Mouse (Mus musculus): Measurements from ENCODE around the gene Tpcn2.

- TF ChIP-seq CTCF (IDR thresholded peaks at IDR 0.05; ENCODE audit: low read depth) (no peak), EP300 (IDR thresholded peaks at IDR 0.05; ENCODE audit: low read depth) (no peak)
Measured at GRCm38 (mm10) chr7:145234841-145235790, 48.7 kb downstream of the Tpcn2 start.

Measured in liver, postnatal 0 days (tissue).